Mouse (Mus musculus) heart, postnatal 0 days (tissue): ENCODE results near the gene Upp2.
A peak's percentile ranks its signal among the peaks of the same experiment; 100 is the strongest.

Experiments
- CTCF ChIP-seq: IDR thresholded peaks from 2 replicates; pipeline ENCODE4 v1.5.1; 2016; ENCODE audit warnings: antibody characterized with exemption, control low read depth, low read depth
- EP300 ChIP-seq: IDR thresholded peaks from 2 replicates; pipeline ENCODE4 v1.6.1; 2016; ENCODE audit warnings: antibody characterized with exemption, low read depth

DNA sequence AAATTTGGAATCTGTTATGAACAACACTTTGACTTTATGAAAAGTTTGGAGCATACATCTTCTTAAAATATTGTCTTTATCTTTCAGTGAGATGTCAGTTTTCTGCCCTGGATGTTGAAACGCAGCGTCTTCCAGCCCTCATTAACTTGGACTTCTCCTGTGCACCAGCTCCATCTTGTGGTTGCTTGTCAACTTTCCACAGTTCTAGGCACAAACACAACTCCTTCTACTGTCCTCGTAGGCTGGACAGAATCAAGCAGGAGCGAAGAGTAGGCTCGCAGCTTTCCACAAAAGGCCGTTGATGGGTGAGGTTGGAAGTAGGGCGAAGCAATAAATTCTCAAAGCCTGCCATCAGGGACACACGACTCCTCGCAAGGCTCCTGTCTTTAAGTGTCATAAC is 100.9 kb downstream of the Upp2 start:
- TF ChIP-seq CTCF = peak; percentile 91
- no peak for TF ChIP-seq EP300
